Mouse (Mus musculus): ENCODE results near the gene Slc35a3. TPM values are rescaled to one million over a fixed set of nuclear protein-coding genes. Genes with fewer than 3 reads are reported as not detected.
"Not testable (repeated sequence)": the region's sequence is repeated elsewhere in the genome, so short reads cannot be mapped to it uniquely, and the experiment has no call there.

Slc35a3 gene
- 10 to 100 TPM; 16.5 to 18.1 TPM for total RNA-seq (2021)
- long read RNA-seq, full-length matches to known transcripts: 3 of 12 reads
- long read RNA-seq, partial matches to known transcripts: 3 of 12 reads
- long read RNA-seq, other reads (novel, unspliced or antisense): 6 of 12 reads

GRCm38 (mm10) chr3:116712436-116712881 lies at the start of gene Slc35a3:
TSS of gene Slc35a3 (minus strand) at chr3:116712831.
- DNase-seq (ENCODE audit: low spot score in 2 of 2): no peak

DNA sequence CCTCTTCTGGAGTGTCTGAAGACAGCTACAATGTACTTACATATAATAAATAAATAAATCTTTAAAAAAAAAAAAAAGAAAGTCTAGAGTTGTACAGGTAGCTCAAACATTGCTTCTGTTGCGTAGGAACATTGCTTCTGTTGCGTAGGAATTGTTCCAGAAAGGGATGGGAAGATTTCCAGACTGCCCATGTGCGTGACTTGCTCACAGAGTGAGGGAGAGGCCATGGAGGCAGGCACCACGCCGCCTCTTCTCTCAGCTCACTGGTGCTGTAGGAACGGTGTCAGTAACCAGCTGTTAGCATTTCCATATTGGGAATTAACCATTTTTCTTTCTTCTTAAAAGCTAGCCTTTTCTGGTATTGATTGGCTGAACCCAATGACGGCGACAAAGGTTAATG lies 40.2 kb upstream of the Slc35a3 start:
- peak in 1 of 2 experiments; percentile 28 for DNase-seq (ENCODE audit: low spot score in 2 of 2)

- DNase-seq (ENCODE audit: low spot score in 2 of 2): peak in 1 of 2 experiments; percentile 66
These were observed 38.7 kb upstream of the Slc35a3 start for GRCm38 (mm10) chr3:116751191-116751860.

DNA sequence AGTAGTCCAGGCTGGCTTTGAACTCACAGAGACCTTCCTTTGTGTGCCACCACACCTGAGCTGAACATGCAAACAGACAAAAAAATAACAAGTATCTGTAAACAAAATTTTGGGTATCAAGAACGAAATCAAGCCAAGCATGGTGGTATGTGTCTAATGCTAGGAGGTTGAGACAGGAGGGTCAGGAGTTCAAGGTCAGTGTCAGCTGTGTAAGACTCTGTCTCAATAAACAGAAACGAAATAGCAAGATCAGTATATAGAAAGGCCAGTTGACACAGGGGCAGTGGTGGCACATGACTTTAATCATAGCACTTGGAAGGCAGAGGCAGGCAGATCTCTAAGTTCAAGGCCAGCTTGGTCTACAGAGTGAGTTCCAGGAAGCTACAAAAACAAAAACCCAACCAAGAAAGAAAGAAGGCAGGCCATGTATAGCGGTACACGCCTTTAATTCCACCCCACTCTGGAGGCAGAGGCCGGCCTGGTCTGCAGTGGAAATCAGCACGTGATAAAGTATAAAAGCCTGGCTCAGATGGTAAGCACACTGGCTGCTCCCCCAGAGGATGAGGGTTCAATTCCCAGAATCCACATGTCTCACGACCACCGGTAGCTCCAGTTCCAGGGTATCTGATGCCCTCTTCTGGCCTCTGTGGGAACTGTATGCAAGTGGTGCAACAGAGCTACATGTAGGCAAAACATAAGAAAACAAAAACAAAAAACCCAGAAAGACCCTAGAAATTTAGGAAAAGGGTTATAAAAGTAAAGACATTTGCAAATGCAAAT lies 36.0 kb upstream of the Slc35a3 start:
- peak in 1 of 2 experiments; percentile 58 for DNase-seq (ENCODE audit: low spot score in 2 of 2)

GRCm38 (mm10) chr3:116747648-116748047 lies 35.0 kb upstream of the Slc35a3 start:
- not testable (repeated sequence) for DNase-seq (ENCODE audit: low spot score in 2 of 2)

DNA sequence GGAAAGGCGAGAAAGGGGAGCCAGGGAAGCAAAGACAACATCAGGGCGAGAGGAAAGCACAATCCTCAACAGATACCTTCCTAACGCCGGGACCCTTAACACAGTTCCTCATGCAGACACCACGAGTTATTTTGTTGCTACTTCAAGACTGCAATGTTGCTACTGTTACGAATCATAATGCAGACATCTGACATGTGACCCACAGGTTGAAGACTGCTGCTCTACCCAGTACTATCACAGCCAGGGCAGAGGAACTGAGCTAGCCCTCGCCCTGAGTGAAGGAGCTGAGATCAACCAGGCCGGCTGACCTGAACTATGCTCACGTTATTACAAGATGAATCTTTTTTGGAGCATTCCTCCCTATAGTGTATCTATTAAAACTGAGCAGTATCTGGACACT lies 28.3 kb upstream of the Slc35a3 start:
- no peak for DNase-seq (ENCODE audit: low spot score in 2 of 2)

GRCm38 (mm10) chr3:116740106-116740505 lies 27.5 kb upstream of the Slc35a3 start:
- no peak for DNase-seq (ENCODE audit: low spot score in 2 of 2)

- DNase-seq (ENCODE audit: low spot score in 2 of 2): no peak
These were observed 24.7 kb upstream of the Slc35a3 start for GRCm38 (mm10) chr3:116737326-116737731.

DNA sequence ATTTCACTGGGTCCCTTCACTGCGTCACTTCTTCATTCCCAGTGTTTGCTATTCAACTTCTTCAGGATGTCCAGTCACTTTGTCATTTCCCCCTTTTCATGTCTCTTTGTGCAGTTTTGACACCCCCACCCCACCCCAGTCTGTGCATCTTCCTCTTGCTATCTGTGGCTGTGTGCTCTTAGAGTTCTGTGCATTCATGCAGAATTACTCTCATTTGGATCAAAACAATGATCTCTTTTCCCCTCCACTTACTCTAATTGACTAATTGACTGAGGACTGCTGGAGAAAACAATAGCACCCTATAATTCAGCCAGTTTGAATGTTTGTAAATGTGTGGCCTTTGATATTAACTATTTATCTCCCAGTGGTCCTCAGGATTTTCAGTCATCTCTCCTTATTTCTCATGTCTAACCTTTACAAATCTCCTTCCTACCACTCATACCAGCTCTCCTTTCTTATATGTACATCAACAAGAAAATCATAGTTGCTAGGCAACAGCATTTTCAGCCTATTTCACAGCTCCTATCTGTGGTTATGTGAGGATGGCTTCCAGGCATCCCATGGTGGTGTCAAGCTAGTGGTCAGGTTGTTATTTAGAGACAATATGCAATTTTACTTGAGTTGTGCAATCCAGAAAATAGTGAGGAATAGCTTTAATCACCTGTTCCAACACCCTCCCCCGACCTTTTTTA lies 17.0 kb upstream of the Slc35a3 start:
- no peak for DNase-seq (ENCODE audit: low spot score in 2 of 2)

- DNase-seq (ENCODE audit: low spot score in 2 of 2): no peak
These were observed 14.2 kb upstream of the Slc35a3 start for GRCm38 (mm10) chr3:116726807-116727206.

DNA sequence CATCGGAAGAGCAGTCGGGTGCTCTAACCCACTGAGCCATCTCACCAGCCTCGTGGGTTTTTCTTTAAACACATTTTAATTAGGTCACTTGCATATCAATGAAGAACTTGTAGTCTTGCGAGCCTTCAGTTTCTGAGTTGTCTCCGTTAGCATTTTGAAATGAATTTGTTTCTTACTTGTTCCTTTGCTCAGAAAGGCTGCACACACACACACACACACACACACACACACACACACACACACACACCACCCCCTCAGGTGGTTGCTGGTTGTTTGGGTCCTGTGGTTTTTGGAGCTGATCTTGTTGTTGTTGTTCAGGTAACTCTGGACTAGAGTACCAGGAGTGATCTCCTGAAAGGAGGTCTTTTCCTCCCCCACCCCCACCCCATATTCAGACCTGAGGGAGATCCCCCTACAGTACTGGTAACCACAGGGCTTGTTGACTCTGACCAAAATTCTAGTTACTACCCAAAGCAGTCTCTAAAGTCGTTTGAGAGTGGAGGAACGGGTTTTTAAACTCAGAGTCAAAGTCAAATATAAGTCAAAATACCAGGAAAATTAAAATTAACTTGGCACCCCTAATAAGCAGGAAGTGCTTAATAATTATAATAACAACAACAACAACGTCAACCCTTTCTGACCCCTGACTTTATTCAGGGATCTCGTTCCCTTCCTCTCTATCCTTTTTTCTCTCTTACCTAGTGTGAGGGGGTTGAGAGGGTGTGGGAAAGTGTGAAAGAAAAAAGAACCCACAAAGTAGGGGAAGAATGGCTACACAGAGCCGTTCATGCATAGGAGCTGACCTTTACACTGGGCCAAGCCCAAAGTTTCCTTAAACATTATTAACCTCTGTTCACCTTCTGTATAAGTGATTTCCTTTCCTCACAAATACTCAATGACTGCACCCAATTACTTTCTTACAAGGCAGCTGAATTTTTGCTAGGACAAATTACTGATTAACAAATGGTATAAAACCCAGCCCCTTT lies 11.2 kb upstream of the Slc35a3 start:
- no peak for DNase-seq (ENCODE audit: low spot score in 2 of 2)

DNA sequence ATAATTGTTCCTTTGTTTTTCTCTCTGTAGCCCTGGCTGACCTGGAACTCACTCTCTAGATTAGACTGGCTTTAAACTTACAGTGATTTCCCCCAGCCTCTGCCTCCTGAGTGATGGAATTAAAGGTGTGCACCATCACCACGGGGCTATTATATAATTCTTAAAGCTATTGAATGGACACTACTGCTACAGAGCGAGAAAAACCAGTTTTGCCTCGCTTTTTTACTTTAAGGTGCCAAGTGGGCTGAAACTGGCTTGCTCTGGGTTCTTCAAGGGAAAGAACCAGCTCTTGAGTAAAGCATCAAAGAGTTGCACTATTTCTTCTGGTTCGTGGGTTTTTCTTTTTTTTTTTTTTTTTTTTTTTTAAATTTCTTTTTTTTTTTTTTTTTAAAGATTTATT lies 10.3 kb upstream of the Slc35a3 start:
- DNase-seq (ENCODE audit: low spot score in 2 of 2): no peak

DNA sequence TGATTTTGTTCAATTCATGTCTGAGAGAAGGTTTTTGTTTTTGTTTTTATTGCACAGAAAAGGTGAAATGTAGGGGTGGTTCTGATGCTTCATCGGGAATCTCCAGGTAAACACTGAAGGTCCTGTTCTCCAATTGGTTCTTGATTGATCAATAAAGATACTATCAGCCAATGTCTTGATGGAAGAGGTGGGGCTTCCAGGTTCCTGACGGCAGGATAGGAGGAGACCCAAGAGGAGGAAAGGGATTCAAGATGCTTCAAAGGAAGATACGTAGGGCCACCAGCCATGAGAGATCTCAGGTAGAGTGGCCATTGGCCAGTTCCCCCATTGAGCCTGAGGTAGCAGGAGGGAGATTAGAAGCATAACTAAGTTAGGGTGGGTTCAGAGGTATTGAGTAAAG lies 6.3 kb upstream of the Slc35a3 start:
- DNase-seq (ENCODE audit: low spot score in 2 of 2): no peak

- DNase-seq (ENCODE audit: low spot score in 2 of 2): no peak
These were observed 400 bp upstream of the Slc35a3 start for GRCm38 (mm10) chr3:116713031-116713430.

DNA sequence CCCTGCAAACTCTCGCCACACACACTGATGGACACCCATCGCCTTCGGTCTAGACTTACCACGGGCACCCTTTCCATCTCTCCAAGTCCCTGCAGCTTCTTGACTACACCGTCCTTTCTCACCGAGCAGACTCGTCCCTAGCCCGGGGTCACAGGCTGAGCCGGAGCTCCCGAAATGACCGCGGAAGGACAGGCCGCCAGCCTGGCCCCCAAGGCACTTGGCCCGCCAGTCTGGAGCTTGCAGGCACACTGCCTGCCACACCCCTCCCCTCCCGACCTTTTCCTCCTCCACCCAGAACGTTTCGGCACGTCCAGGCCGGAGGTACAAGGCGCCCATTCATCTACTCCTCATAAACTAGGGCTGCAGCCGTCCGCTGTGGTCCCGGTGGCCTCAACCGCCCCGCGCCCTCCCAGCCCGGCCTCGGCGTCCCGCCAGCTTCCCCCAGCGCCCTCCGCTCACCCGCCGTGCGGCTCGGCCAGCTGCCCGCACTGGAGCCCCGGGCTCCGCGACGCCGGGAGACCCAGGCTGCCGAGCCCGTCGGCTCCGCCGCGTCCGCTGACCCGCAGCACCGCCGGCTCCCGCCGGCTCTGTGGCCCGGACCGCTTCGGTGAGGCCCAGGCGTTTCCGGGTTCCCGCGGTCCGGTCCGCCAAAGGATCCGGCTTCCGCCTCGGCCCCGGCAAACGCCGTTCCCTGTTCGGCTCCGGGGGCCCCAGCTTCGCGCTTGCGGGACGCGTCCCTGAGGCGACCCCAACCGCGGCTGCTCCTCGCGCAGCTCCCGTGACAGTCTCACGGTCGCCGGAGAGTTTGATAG lies 801 bp downstream of the Slc35a3 start:
- DNase-seq (ENCODE audit: low spot score in 2 of 2): peak; percentile 74 to 83

DNA sequence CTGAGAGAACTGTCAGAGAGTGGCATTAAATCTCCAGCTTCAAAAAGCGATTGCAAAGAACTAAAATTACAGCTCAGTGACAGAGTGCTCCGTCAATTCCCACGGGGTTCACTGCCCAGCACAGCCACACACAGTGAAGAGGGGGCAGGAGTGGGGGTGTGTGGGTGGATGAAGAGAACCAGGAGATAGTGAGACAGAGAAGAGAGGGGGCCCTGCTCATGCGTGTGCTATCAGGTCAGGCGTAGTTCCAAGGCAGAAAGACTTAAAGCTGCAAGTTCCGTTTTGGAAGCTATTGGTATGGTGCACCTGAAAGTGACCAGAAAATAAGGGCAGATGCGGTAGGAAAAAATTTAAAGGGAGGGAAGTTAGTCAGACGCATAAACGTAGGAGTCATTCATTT lies 1.7 kb downstream of the Slc35a3 start:
- DNase-seq (ENCODE audit: low spot score in 2 of 2): no peak

DNA sequence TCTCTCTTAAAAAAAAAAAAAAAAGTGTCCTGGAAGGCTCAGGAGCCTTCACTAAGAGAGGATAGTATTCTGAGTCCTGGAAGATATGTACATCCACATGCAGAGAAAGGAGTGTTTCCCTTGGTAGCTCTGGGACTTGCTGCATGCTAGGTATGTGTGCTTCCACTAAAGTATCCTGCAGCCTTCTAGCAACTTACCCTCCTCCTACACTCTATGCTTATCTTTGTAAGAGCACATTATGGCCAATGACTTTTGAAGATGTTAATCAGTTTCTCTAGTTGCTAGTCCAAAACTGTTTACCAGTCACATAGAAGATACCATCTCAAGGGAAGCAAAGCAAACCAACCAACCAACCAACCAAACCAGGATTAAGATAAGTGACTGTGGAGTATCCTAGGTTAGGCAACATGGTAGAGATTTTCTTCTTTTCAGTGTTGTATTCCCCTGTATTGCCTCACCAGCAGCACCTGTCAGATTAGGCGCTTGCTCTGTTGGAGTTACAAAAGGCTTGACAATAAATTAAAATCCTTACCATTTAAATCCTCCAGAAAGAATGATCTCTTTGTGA lies 6.9 kb downstream of the Slc35a3 start:
- no peak for DNase-seq (ENCODE audit: low spot score in 2 of 2)

GRCm38 (mm10) chr3:116703835-116704234 lies 8.8 kb downstream of the Slc35a3 start:
- DNase-seq (ENCODE audit: low spot score in 2 of 2): no peak

DNA sequence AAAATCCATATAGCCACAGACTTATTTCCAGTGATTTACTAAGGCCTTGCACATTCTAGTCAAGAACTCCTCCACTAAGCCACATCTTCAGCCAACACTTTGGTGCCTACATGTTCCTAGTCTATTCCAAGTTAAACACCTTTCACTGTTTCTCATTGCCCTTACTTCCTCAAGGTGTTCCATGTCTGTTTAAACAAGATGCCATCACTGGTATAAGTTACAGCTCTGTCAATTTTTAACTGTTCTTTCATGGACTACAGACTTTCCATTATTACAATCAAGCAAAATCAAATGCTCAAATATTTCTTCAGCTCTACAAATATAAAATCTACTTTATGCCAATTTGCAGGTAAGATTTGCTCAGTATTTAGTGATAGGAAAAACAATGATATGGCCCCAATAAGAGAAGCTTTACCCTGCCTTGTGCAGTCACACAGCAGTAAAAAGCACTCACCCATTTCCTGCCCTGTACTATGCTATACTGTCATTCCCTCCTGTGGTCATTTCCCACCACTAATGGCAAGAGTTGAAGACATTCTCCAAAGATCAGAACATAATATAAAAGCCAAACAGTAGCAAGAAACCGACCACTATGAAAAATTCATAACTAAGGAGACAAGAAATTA lies 9.9 kb downstream of the Slc35a3 start:
- DNase-seq (ENCODE audit: low spot score in 2 of 2): no peak
